20 mouse cellular contexts compared by ENCODE assay signal in genomic region chr8:115226781-115227583, GRCm38 (mm10).
A peak's percentile ranks its signal among the peaks of the same experiment; 100 is the strongest.
DNase-seq lines count a peak whose midpoint lies in the region; ATAC-seq and TF ChIP-seq lines count a peak whose summit lies in the region.
"Had no signal": no experiment of that assay in that cellular context is flagged by ENCODE, and none has a peak within 500 bp of the region (broad histone marks: within the 10 kb centered on the region; RNA-seq: fewer than 3 reads in every experiment).

No protein-coding gene starts in this region.

- H3K4me2 ChIP-seq in lung, postnatal 0 days (replicated peaks; ENCODE audit: low read depth, low read length), result no peak overlapping the region
- no peak overlapping the region for H3K4me2 ChIP-seq in forebrain, postnatal 0 days (ENCODE audit: low read depth)
- H3K4me2 ChIP-seq: embryonic facial prominence, embryonic 12.5 days; limb, embryonic 13.5 days; liver, embryonic 15.5 days; midbrain, embryonic 13.5 days had no signal

- TF ChIP-seq CTCF in lung, postnatal 0 days (IDR thresholded peaks at IDR 0.05), result no peak
- no peak for TF ChIP-seq CTCF in forebrain, postnatal 0 days (IDR thresholded peaks at IDR 0.05; ENCODE audit: low read depth)

- 50% methylated on average over 20 of the region's 20 CpGs for WGBS in lung, postnatal 0 days
- 77% methylated on average over 20 of the region's 20 CpGs for WGBS in forebrain, postnatal 0 days

- peak; percentile 56 for ATAC-seq in lung, postnatal 0 days
- ATAC-seq in activated CD4-positive, CD25-positive, alpha-beta regulatory T cell, adult 4 months, result peak; percentile 70
- no peak for ATAC-seq in forebrain, postnatal 0 days
- ATAC-seq: hindbrain, embryonic 16.5 days; midbrain, embryonic 13.5 days had no signal

- no peak for TF ChIP-seq EP300 in lung, postnatal 0 days (IDR thresholded peaks at IDR 0.05)

- H3K4me1 ChIP-seq in lung, postnatal 0 days (ENCODE audit: insufficient read depth, low read depth, low read length), result no peaks in the 10 kb centered on the region
- no peaks in the 10 kb centered on the region for H3K4me1 ChIP-seq in forebrain, postnatal 0 days (ENCODE audit: insufficient read depth)
- H3K4me1 ChIP-seq: liver, embryonic 15.5 days had no signal

- no peaks in the 10 kb centered on the region for H3K27me3 ChIP-seq in lung, postnatal 0 days (replicated peaks; ENCODE audit: insufficient read depth, low read length)
- no peaks in the 10 kb centered on the region for H3K27me3 ChIP-seq in forebrain, postnatal 0 days (ENCODE audit: insufficient read depth, low read length)
- H3K27me3 ChIP-seq: embryonic facial prominence, embryonic 12.5 days; liver, embryonic 15.5 days; midbrain, embryonic 13.5 days had no signal

- no peaks in the 10 kb centered on the region for H3K9me3 ChIP-seq in lung, postnatal 0 days (ENCODE audit: low read length)
- no peaks in the 10 kb centered on the region for H3K9me3 ChIP-seq in forebrain, postnatal 0 days (ENCODE audit: low read length)
- H3K9me3 ChIP-seq: embryonic facial prominence, embryonic 12.5 days; limb, embryonic 13.5 days; liver, embryonic 15.5 days; midbrain, embryonic 13.5 days had no signal

- H3K36me3 ChIP-seq in lung, postnatal 0 days (ENCODE audit: insufficient read depth, low read length), result no peaks in the 10 kb centered on the region
- no peaks in the 10 kb centered on the region for H3K36me3 ChIP-seq in forebrain, postnatal 0 days (ENCODE audit: insufficient read depth)
- H3K36me3 ChIP-seq: embryonic facial prominence, embryonic 12.5 days; limb, embryonic 13.5 days; liver, embryonic 15.5 days; midbrain, embryonic 13.5 days had no signal

- H3K27ac ChIP-seq in lung, postnatal 0 days (ENCODE audit: low read length), result no peak overlapping the region
- no peak overlapping the region for H3K27ac ChIP-seq in forebrain, postnatal 0 days (ENCODE audit: low read depth, low read length)
- H3K27ac ChIP-seq: embryonic facial prominence, embryonic 12.5 days; heart, adult 2 months; limb, embryonic 13.5 days; liver, embryonic 15.5 days; macrophage; midbrain, embryonic 13.5 days; stomach, postnatal 0 days had no signal

- no peak overlapping the region for H3K4me3 ChIP-seq in lung, postnatal 0 days (ENCODE audit: low read depth, low read length)
- H3K4me3 ChIP-seq in forebrain, postnatal 0 days (ENCODE audit: low read depth, low read length), result no peak overlapping the region
- H3K4me3 ChIP-seq: embryonic facial prominence, embryonic 12.5 days; heart, adult 2 months; limb, embryonic 13.5 days; liver, embryonic 15.5 days; midbrain, embryonic 13.5 days had no signal

- H3K9ac ChIP-seq in lung, postnatal 0 days (replicated peaks; ENCODE audit: low read depth), result no peak overlapping the region
- H3K9ac ChIP-seq in forebrain, postnatal 0 days, result no peak overlapping the region
- H3K9ac ChIP-seq: embryonic facial prominence, embryonic 12.5 days; limb, embryonic 13.5 days; liver, embryonic 15.5 days; midbrain, embryonic 13.5 days had no signal

- peak; percentile 58 for DNase-seq in lung, postnatal 0 days (ENCODE audit: low spot score)
- DNase-seq in lung, postnatal 14 days, result no peak
- DNase-seq in induced T-regulatory cell, adult 2 months (ENCODE audit: low read depth), result peak; percentile 85
- peak; percentile 14 to 17 for DNase-seq in thymus, postnatal 36 days
- DNase-seq in spleen, adult 18-20 months, result no peak
- no peak for DNase-seq in forebrain, postnatal 0 days
- DNase-seq: adrenal gland, adult 8-10 months; cerebellum, adult 11 months; cerebellum, postnatal 36 days; heart, adult 2 months; kidney, adult 2 months; kidney, postnatal 14 days had no signal

Comparison
In these comparisons a context has a peak if more than half of its experiments do, and no peak if none do; other contexts are left out.
1. DNase-seq: peak in lung, postnatal 0 days (single experiment), induced T-regulatory cell, adult 2 months (single experiment) and thymus, postnatal 36 days (2 of 2); none in lung, postnatal 14 days (single experiment), spleen, adult 18-20 months (0 of 2) and forebrain, postnatal 0 days (single experiment).